Mouse (Mus musculus): ENCODE measurements around the gene Dars.

GRCm38 (mm10) chr1:128441129-128441473 is 23.9 kb upstream of the Dars start:
- TF ChIP-seq CTCF (IDR thresholded peaks at IDR 0.05; ENCODE audit: borderline replicate concordance, insufficient read depth, low read depth, low read length) = no peak
- no peak for TF ChIP-seq POLR2A (IDR thresholded peaks at IDR 0.05; ENCODE audit: borderline replicate concordance, insufficient read depth, low read length)

Measured in cerebellum, adult 2 months (tissue).